Mouse (Mus musculus) heart, embryonic 12.5 days (tissue): Measurements from ENCODE around the gene Heg1. TPM values are rescaled to one million over a fixed set of nuclear protein-coding genes. Genes with fewer than 3 reads are reported as not detected.

Experiments
- ATAC-seq: fragments of 200-750 bp; cut with Nextera tagmentation; 2 replicates; pipeline ENCODE4 v1.8.0; 2017; ENCODE audit warnings: moderate TSS enrichment, moderate library complexity; ENCODE audit not compliant: insufficient number of reproducible peaks, low FRiP score
- H3K27ac ChIP-seq: fragments of 300-500 bp; sonication (generic); 2 replicates; pipeline ENCODE4 v1.5.1; 2016; ENCODE audit warnings: mild to moderate bottlenecking, moderate library complexity; ENCODE audit not compliant: poor library complexity, severe bottlenecking
- H3K27me3 ChIP-seq: fragments of 300-500 bp; sonication (generic); replicated peaks from 2 replicates; pipeline ENCODE4 v1.6.1; 2016; ENCODE audit warnings: mild to moderate bottlenecking, moderate library complexity
- H3K36me3 ChIP-seq: fragments of 300-500 bp; sonication (generic); 2 replicates; pipeline ENCODE4 v1.6.1; 2016; ENCODE audit warnings: mild to moderate bottlenecking, moderate library complexity
- H3K4me1 ChIP-seq: fragments of 300-500 bp; sonication (generic); replicated peaks from 2 replicates; pipeline ENCODE4 v1.6.1; 2016; ENCODE audit warnings: mild to moderate bottlenecking
- H3K4me2 ChIP-seq: fragments of 300-500 bp; sonication (generic); 2 replicates; pipeline ENCODE4 v1.6.1; 2016; ENCODE audit warnings: mild to moderate bottlenecking, moderate library complexity
- H3K4me3 ChIP-seq: fragments of 300-500 bp; sonication (generic); 2 replicates; pipeline ENCODE4 v1.5.1; 2016; ENCODE audit warnings: mild to moderate bottlenecking
- H3K9ac ChIP-seq: fragments of 300-500 bp; sonication (generic); 2 replicates; pipeline ENCODE4 v1.6.1; 2016; ENCODE audit warnings: mild to moderate bottlenecking, moderate library complexity
- H3K9me3 ChIP-seq: fragments of 300-500 bp; sonication (generic); replicated peaks from 2 replicates; pipeline ENCODE4 v1.6.1; 2016; ENCODE audit warnings: mild to moderate bottlenecking, moderate library complexity
- WGBS: fragments of 180-500 bp; shearing (Covaris S2); methylation state at CpG from one replicate; pipeline ENCODE4 v1.1.7; 2016; 5-methylcytosine and 5-hydroxymethylcytosine counted together
- polyA plus RNA-seq: library from polyadenylated mRNA; unstranded; fragments of >200 nt; fragmentation: Nextera tagmentation; extraction: Ambion mirVana; gene quantifications from 2 replicates; pipeline ENCODE4 v1.2.1, GENCODE M21; 2016

The Heg1 gene
- polyA plus RNA-seq, 1 experiment from 2014 or later: 48.3 TPM

DNA sequence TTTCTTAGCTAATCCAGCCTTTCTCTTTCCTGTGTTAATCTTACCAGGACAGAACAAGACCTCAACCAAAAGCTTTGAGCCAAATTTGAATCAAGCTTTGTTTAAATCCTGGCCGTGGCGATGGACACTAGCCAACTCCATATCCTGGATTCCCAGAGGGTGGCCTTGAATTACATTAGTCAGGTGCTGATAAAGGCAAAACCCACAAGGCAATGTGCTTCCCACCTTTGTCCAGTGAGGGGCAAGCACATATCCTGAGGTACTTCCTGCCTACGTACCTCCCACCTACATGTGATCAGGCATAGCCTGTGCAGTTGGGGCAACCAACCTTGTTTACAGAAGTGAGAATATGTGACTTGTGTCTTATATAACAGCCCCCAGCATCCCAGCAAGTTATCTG, 90.8 kb downstream of the Heg1 start:
- no peak overlapping the region for H3K4me3 ChIP-seq
- no peaks in the 10 kb centered on the region for H3K9me3 ChIP-seq
- WGBS: 65% methylated on average over 3 of the region's 3 CpGs
- H3K4me1 ChIP-seq: peaks cover 9% of the 10 kb centered on the region; the same call in 1 of the 2 replicates
- peak; percentile 29; the same call in 1 of the 2 replicates for ATAC-seq
- no peak overlapping the region for H3K27ac ChIP-seq
- H3K4me2 ChIP-seq: no peak overlapping the region
- no peaks in the 10 kb centered on the region for H3K36me3 ChIP-seq
- H3K9ac ChIP-seq: no peak overlapping the region
- H3K27me3 ChIP-seq: no peaks in the 10 kb centered on the region

DNA sequence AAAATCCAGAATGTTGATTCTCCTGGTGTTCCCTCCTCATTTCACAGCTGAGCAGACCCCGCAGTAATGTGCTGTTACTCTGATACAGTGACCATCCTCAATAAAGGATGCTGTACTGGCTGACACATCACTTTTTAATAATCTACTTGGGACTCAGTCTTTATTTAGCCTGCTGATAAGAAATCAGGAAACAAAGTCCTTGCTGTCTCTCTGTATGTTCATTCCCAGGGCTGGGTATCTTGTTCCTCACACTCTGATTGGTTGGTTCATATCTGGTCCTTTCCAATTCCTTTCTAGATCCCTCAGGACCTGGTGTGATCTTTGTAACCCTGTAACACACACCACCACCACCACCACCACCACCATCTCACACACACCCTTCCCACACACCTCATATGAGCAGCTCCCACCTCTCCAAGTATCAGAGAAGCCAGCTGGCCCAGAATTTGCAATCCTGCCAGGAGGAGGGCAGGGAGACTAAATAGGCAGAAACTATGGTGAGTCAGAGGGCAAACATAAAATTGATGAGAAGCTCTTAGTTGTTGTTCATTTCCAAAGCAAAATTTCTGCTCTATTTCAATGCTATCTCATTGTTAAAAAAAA, 91.7 kb downstream of the Heg1 start:
- no peak overlapping the region for H3K4me2 ChIP-seq
- peaks cover 9% of the 10 kb centered on the region; the same call in 1 of the 2 replicates for H3K4me1 ChIP-seq
- no peak overlapping the region for H3K9ac ChIP-seq
- no peak for ATAC-seq
- 78% methylated on average over 1 of the region's 1 CpGs for WGBS
- H3K27ac ChIP-seq: no peak overlapping the region
- no peaks in the 10 kb centered on the region for H3K9me3 ChIP-seq
- H3K4me3 ChIP-seq: no peak overlapping the region
- no peaks in the 10 kb centered on the region for H3K27me3 ChIP-seq
- no peaks in the 10 kb centered on the region for H3K36me3 ChIP-seq

DNA sequence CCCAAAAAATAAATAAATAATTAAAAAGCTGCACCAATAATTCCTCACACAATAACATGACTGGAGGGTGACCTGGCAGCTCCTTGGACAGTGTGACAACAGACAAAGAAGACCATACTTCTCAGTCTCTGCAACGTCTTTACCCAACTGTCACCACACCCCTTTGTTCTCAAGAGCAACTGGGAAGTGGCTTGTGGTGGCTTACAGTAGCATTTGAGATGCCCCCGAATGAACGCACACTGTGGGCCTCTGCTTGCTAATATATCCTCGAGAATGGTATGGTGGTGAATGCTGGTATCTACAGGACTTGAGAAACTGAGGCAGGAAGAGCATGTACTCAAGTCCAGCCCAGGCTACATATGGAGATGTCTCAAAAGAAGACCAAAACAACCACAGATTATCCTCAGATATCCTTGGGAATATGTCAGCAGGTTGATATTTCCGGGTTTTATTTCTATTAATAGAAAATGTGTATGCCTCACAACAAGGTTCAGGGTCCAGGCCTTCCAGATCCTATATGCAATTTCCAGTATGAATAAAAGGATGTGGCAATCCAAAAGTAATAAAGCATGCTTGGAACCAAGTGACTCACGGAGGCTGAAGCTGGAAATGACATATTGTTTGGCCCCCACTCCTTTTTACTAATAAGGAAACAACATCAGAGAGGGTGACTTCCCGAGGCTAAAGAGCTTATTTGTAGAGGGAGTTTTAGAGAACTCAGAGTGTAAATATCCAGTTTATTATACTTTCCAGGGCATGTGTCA, 92.8 kb downstream of the Heg1 start:
- Histone ChIP-seq H3K4me1 (peaks cover 9% of the 10 kb centered on the region; the same call in 1 of the 2 replicates), H3K9me3 (no peaks in the 10 kb centered on the region), H3K27me3 (no peaks in the 10 kb centered on the region), H3K27ac (no peak overlapping the region), H3K36me3 (no peaks in the 10 kb centered on the region), H3K9ac (no peak overlapping the region), H3K4me2 (no peak overlapping the region), H3K4me3 (no peak overlapping the region)
- 75% methylated on average over 7 of the region's 7 CpGs for WGBS
- no peak for ATAC-seq

DNA sequence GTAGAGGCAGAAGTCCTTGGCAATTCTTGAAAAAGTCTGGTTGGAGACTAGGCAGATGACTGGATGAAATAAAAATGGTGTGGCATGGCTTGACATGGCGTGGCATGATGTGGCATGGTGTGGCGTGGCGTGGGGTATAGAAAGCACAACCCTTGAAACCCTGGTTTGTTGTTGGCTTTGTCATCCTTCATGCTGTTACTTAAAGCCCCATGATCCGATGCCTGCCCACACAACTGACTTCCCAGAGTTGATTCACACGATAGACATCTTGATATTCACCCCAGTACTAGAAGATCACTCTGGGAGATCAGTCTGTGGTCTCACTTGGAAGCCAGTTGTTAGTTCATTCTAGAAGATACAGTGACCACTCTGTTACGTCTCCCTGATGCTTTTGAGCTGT, 93.4 kb downstream of the Heg1 start:
- no peaks in the 10 kb centered on the region for H3K27me3 ChIP-seq
- H3K4me1 ChIP-seq: peaks cover 15% of the 10 kb centered on the region; the same call in 1 of the 2 replicates
- H3K36me3 ChIP-seq: no peaks in the 10 kb centered on the region
- ATAC-seq: no peak
- H3K27ac ChIP-seq: no peak overlapping the region
- H3K4me2 ChIP-seq: no peak overlapping the region
- 83% methylated on average over 6 of the region's 6 CpGs for WGBS
- H3K9ac ChIP-seq: no peak overlapping the region
- H3K9me3 ChIP-seq: no peaks in the 10 kb centered on the region
- no peak overlapping the region for H3K4me3 ChIP-seq

DNA sequence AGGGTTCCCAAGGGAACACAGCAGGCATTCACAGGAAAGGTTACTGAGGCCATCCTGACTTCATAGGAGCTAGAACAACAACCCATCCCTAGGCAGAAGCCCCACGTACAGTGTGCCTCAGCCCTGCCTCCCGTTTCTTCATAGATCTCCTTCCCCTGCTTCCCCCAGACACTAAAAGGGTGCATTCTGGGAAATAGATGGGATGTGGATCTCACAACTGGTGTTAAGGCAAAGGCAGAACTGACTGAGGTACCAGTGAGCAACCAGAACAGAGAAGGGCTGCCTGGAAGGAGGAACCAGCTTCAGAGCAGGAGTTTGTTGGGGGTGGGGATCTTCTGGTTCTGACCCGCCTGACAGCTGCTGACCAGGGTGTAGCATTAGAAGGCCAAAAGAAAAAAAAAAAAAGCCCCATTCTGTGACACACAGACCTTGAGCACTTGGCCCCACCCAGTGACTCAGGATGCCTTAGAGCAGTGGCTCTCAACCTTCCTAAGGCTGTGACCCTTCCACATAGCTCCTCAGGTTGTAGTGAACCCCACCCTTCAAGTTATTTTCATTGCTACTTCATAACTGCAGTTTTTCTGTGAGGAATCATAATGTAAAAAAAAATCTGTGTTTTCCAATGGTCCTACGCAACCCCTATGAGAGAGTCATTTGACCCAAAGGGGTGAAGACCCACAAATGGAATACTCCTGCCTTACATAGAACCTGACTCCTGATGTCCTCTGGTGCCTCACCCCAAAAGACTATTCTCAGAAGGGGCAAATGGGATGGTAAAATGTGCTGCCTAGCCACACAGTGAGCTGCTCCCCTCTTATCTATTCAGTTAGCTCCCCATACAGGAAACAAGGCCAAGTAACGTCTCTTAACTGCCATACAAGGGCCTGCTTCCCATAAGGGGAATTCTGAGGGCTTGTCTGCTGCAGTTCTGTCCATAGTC, 97.9 kb downstream of the Heg1 start:
- H3K4me1 ChIP-seq: peaks cover 11% of the 10 kb centered on the region
- ATAC-seq: no peak
- H3K9ac ChIP-seq: no peak overlapping the region
- no peak overlapping the region for H3K4me3 ChIP-seq
- H3K4me2 ChIP-seq: no peak overlapping the region
- H3K9me3 ChIP-seq: no peaks in the 10 kb centered on the region
- H3K36me3 ChIP-seq: no peaks in the 10 kb centered on the region
- H3K27me3 ChIP-seq: no peaks in the 10 kb centered on the region
- WGBS: 52% methylated on average over 5 of the region's 5 CpGs
- H3K27ac ChIP-seq: no peak overlapping the region

DNA sequence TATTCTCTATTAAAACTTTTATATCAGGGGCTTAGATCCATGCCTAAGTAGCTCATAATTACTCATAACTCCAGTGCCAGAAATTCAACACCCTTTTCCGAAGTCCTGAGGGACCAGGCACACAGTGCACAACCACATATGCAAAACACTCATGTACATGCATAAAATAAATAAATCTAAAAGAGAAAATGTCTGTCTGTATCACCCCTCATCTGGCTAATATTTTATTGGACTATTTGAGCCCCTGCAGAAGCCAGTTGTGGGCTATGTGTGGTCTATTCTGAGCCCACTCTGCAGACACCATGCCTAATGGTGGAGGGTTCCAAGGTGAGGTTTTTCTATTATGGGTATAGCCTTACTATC, 98.5 kb downstream of the Heg1 start:
- Histone ChIP-seq H3K9me3 (no peaks in the 10 kb centered on the region), H3K4me2 (no peak overlapping the region), H3K27me3 (no peaks in the 10 kb centered on the region), H3K4me3 (no peak overlapping the region), H3K36me3 (no peaks in the 10 kb centered on the region), H3K9ac (no peak overlapping the region), H3K27ac (no peak overlapping the region), H3K4me1 (peaks cover 15% of the 10 kb centered on the region)
- 83% methylated on average over 1 of the region's 1 CpGs for WGBS
- no peak for ATAC-seq

DNA sequence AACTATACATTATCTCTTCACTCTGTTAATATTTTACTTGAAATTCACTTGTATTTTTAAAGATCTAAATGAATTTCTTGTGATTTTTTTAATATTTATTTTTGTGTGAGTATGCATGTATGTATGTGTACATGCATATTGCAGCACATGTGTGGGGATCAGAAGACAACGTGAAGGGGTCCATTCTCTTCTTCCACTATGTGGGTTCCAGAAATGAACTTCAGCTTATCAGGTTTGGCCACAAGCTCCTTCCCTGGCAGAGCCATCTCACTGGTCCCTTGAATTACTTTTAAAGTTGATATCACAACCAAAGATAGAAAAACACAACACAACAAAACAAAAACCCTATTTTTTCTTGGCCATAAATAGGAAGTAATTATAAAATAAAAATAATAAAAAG, 100.4 kb downstream of the Heg1 start:
- ATAC-seq: no peak

DNA sequence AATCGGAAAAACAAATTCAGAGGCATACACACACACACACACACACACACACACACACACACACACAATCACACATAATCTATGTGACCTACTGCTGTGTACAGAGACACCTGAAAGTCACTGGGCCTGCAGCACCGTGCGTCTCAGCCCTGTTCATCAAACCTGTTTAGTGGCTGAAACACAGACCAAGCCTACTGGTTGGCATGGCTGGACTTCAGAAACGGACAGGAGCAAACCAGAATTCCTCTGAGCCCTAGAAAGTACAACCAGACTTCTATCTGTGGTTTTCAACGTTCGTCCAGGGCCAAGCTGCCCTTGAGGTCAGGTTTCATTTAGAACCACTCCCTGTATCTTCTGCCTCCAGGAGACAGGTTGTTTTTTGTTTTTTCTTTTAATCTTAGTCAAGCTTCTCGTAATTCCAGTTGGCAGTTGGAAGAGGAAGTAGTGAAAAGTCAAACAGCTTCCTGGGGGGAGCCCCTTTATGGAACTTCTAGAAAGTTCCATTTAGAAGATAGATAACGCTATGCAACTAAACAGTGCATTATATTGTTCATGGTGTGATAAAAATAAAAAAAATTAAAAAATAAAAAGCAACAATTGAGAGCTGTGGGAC, 101.0 kb downstream of the Heg1 start:
- peaks cover 15% of the 10 kb centered on the region for H3K4me1 ChIP-seq
- no peak overlapping the region for H3K9ac ChIP-seq
- no peak for ATAC-seq
- no peak overlapping the region for H3K27ac ChIP-seq
- no peaks in the 10 kb centered on the region for H3K27me3 ChIP-seq
- H3K4me3 ChIP-seq: no peak overlapping the region
- no peaks in the 10 kb centered on the region for H3K9me3 ChIP-seq
- no peak overlapping the region for H3K4me2 ChIP-seq
- WGBS: 58% methylated on average over 8 of the region's 8 CpGs
- no peaks in the 10 kb centered on the region for H3K36me3 ChIP-seq

More for the DNA sequence above, 100.4 kb downstream of the Heg1 start:
- Histone ChIP-seq H3K27me3 (no peaks in the 10 kb centered on the region), H3K4me1 (peaks cover 15% of the 10 kb centered on the region), H3K4me2 (no peak overlapping the region), H3K4me3 (no peak overlapping the region), H3K9ac (no peak overlapping the region), H3K36me3 (no peaks in the 10 kb centered on the region), H3K27ac (no peak overlapping the region), H3K9me3 (no peaks in the 10 kb centered on the region)
- 77% methylated on average over 1 of the region's 1 CpGs for WGBS

DNA sequence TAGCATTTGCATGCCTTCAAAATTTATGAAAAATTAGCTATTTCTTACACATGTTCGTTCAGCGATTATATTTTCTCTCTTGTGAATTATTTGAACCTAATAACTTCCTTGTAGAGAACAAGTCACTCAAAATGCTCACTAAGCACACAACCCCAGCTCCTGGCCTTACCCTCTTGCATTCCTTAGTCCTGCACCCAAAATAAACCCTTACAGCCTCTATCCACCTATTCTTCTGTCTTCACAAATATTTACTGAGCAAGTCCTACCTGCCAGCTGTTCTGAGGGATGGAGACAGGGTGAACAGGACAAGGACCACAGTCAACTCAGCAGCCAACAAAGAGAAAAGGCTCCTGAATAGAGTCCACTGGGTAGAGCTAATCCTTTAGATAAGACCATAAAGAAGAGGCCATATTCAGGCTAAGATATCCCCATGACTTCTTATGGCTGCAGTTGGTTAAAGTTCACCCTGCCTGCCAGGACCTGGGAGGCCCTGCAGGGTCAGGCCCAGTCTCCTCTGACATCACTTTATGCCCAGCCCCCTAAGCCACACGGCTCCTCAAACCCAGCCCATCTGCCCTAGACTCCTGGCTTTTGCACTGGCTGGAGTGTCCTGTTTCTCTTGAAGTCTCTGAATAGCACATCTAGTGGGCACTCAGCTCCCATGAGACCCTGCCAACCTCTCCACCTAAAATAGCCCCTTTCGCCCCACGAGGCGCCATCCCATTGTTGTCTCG, 102.7 kb downstream of the Heg1 start:
- H3K36me3 ChIP-seq: no peaks in the 10 kb centered on the region
- no peaks in the 10 kb centered on the region for H3K9me3 ChIP-seq
- 0 out of 2 replicates have a peak overlapping the region, but pooled peaks have one; percentile 13 for H3K27ac ChIP-seq
- H3K4me3 ChIP-seq: no peak overlapping the region
- H3K27me3 ChIP-seq: no peaks in the 10 kb centered on the region
- no peak overlapping the region for H3K4me2 ChIP-seq
- WGBS: 68% methylated on average over 7 of the region's 7 CpGs
- peaks cover 15% of the 10 kb centered on the region for H3K4me1 ChIP-seq
- H3K9ac ChIP-seq: no peak overlapping the region
- ATAC-seq: no peak
